8 mouse cellular contexts compared by ENCODE assay signal in the genomic region with DNA sequence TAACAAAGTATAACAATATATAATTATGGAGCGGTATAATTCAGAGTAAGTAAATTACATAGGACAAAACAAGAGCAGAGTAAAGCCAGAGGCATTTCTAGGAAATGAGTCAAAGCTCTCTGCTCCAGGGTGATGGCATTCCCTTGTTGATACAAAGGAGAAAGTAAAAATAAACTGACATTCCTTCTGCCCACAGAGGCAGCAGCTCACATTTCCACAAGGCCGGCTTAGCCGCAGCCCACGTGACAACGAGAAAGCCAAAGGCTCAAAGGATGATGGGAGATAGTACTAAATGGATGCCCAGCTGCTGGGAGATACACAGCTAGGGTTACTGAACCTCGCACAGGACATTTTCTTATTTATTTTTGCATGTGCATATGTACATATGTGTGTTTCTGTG. TPM values are rescaled to one million over a fixed set of nuclear protein-coding genes. Genes with fewer than 3 reads are reported as not detected.
DNase-seq lines count a peak whose midpoint lies in the region; ATAC-seq and TF ChIP-seq lines count a peak whose summit lies in the region.

No protein-coding gene starts in this region.

- H3K36me3 ChIP-seq in testis, adult 2 months (ENCODE audit: control insufficient read depth, insufficient read depth, low read length), result no peaks in the 10 kb centered on the region
- no peaks in the 10 kb centered on the region for H3K36me3 ChIP-seq in heart, adult 2 months (ENCODE audit: control insufficient read depth, insufficient read depth, low read length)
- peaks cover 26% of the 10 kb centered on the region for H3K36me3 ChIP-seq in forebrain, postnatal 0 days (ENCODE audit: insufficient read depth)
- peaks cover 22% of the 10 kb centered on the region for H3K36me3 ChIP-seq in hindbrain, embryonic 16.5 days (ENCODE audit: control insufficient read depth, insufficient read depth, low read length)

- no peaks in the 10 kb centered on the region for H3K9me3 ChIP-seq in forebrain, postnatal 0 days (ENCODE audit: low read length)
- no peaks in the 10 kb centered on the region for H3K9me3 ChIP-seq in hindbrain, embryonic 16.5 days (ENCODE audit: control insufficient read depth, low read length)

- no peaks in the 10 kb centered on the region for H3K79me2 ChIP-seq in heart, adult 2 months (replicated peaks; ENCODE audit: control insufficient read depth, insufficient read depth, low read length)

- peaks cover 4% of the 10 kb centered on the region for H3K4me1 ChIP-seq in testis, adult 2 months (ENCODE audit: control insufficient read depth, insufficient read depth, low read length)
- H3K4me1 ChIP-seq in heart, adult 2 months (ENCODE audit: control insufficient read depth, insufficient read depth, low read length), result peaks cover 3% of the 10 kb centered on the region; the same call in 1 of the 2 replicates
- no peaks in the 10 kb centered on the region for H3K4me1 ChIP-seq in forebrain, postnatal 0 days (ENCODE audit: insufficient read depth)
- peaks cover 2% of the 10 kb centered on the region; the same call in 1 of the 2 replicates for H3K4me1 ChIP-seq in hindbrain, embryonic 16.5 days (ENCODE audit: control insufficient read depth, insufficient read depth, low read depth, low read length)

- no peak for ATAC-seq in forebrain, postnatal 0 days
- ATAC-seq in hindbrain, embryonic 16.5 days, result no peak
- ATAC-seq in cerebellum, adult (ENCODE audit: insufficient number of reproducible peaks, low FRiP score, low TSS enrichment), result no peak

- no peak overlapping the region for H3K9ac ChIP-seq in heart, adult 2 months (ENCODE audit: low read depth, low read length)
- H3K9ac ChIP-seq in forebrain, postnatal 0 days, result no peak overlapping the region
- no peak overlapping the region for H3K9ac ChIP-seq in hindbrain, embryonic 16.5 days (ENCODE audit: low read depth, low read length)

- TF ChIP-seq EP300 in heart, adult 2 months (IDR thresholded peaks at IDR 0.05; ENCODE audit: insufficient read depth, low read depth, low read length), result peak; percentile 73

- WGBS in heart, adult 2 months, result 16% methylated on average over 6 of the region's 6 CpGs
- 84% methylated on average over 6 of the region's 6 CpGs for WGBS in forebrain, postnatal 0 days
- WGBS in hindbrain, embryonic 16.5 days, result 63% methylated on average over 6 of the region's 6 CpGs

- intact Hi-C loops in heart, adult 2 months (cut with DNase I), result no loop called here

- no peak overlapping the region for H3K4me2 ChIP-seq in forebrain, postnatal 0 days (ENCODE audit: low read depth)
- H3K4me2 ChIP-seq in hindbrain, embryonic 16.5 days (ENCODE audit: low read length), result no peak overlapping the region

- H3K27ac ChIP-seq in testis, adult 2 months (ENCODE audit: control insufficient read depth, insufficient read depth, low read depth, low read length), result no peak overlapping the region
- peak overlapping the region; percentile 78 for H3K27ac ChIP-seq in heart, adult 2 months
- no peak overlapping the region for H3K27ac ChIP-seq in forebrain, postnatal 0 days (ENCODE audit: low read depth, low read length)
- H3K27ac ChIP-seq in hindbrain, embryonic 16.5 days (ENCODE audit: low read depth, low read length), result no peak overlapping the region

- H3K4me3 ChIP-seq in testis, adult 2 months (ENCODE audit: control insufficient read depth, low read depth, low read length), result peak overlapping the region; percentile 60
- no peak overlapping the region for H3K4me3 ChIP-seq in heart, adult 2 months
- H3K4me3 ChIP-seq in forebrain, postnatal 0 days (ENCODE audit: low read depth, low read length), result no peak overlapping the region
- no peak overlapping the region for H3K4me3 ChIP-seq in hindbrain, embryonic 16.5 days (ENCODE audit: low read length)

- DNase-seq in testis, postnatal 10 days (ENCODE audit: low spot score), result no peak
- DNase-seq in heart, adult 2 months, result peak in 1 of 2 experiments; percentile 48
- DNase-seq in kidney, postnatal 4 days, result peak; percentile 30 to 60
- no peak for DNase-seq in left cerebral cortex, adult 11 months (ENCODE audit: low spot score)
- no peak for DNase-seq in forebrain, postnatal 0 days

- no peaks in the 10 kb centered on the region for H3K27me3 ChIP-seq in testis, adult 2 months (ENCODE audit: control insufficient read depth, insufficient read depth, low read length)
- no peaks in the 10 kb centered on the region for H3K27me3 ChIP-seq in heart, adult 2 months (ENCODE audit: control insufficient read depth, insufficient read depth, low read length)
- H3K27me3 ChIP-seq in forebrain, postnatal 0 days (ENCODE audit: insufficient read depth, low read length), result no peaks in the 10 kb centered on the region
- no peaks in the 10 kb centered on the region for H3K27me3 ChIP-seq in hindbrain, embryonic 16.5 days (replicated peaks; ENCODE audit: control insufficient read depth, insufficient read depth, low read length)

- no peak for TF ChIP-seq POLR2A in testis, adult 2 months (IDR thresholded peaks at IDR 0.05; ENCODE audit: control insufficient read depth, low read depth, low read length)
- no peak for TF ChIP-seq POLR2A in heart, adult 2 months (IDR thresholded peaks at IDR 0.05; ENCODE audit: insufficient read depth, low read depth, low read length)

- no peak for TF ChIP-seq CTCF in testis, adult 2 months (IDR thresholded peaks at IDR 0.05; ENCODE audit: control insufficient read depth, insufficient read depth, insufficient replicate concordance, low read depth, low read length)
- TF ChIP-seq CTCF in heart, adult 2 months (IDR thresholded peaks at IDR 0.05), result no peak
- TF ChIP-seq CTCF in forebrain, postnatal 0 days (IDR thresholded peaks at IDR 0.05; ENCODE audit: low read depth), result no peak

RNA-seq across cellular contexts. Expression of gene H2afy2, which starts 24.1 kb away (rescaled TPM):
- 2.8 and 3.8 TPM in 2 replicates for polyA plus RNA-seq in testis, adult 2 months (2012; rRNA removed)
- 1 to 10 TPM; 3.4 to 4.7 TPM for total RNA-seq in heart, adult 2 months (2021)
- polyA plus RNA-seq in heart, adult 2 months (2012; rRNA removed), result 4.2 and 4.6 TPM in 2 replicates
- 129 and 143 TPM in 2 replicates for total RNA-seq in forebrain, postnatal 0 days (2014; rRNA removed)
- polyA plus RNA-seq in forebrain, postnatal 0 days (2015; fragmentation: Nextera tagmentation; extraction: Ambion mirVana), result 175 and 191 TPM in 2 replicates
- polyA plus RNA-seq in hindbrain, embryonic 16.5 days (2015; fragmentation: Nextera tagmentation; extraction: Ambion mirVana), result 237 and 252 TPM in 2 replicates

RNA-seq across cellular contexts. Expression of gene Aifm2, which starts 44.8 kb away (rescaled TPM):
- polyA plus RNA-seq in testis, adult 2 months (2012; rRNA removed), result 23.0 and 28.8 TPM in 2 replicates
- 10 to 100 TPM; 24.6 to 28.9 TPM for total RNA-seq in heart, adult 2 months (2021)
- 32.9 and 39.5 TPM in 2 replicates for polyA plus RNA-seq in heart, adult 2 months (2012; rRNA removed)
- 11.5 and 13.0 TPM in 2 replicates for total RNA-seq in forebrain, postnatal 0 days (2014; rRNA removed)
- polyA plus RNA-seq in forebrain, postnatal 0 days (2015; fragmentation: Nextera tagmentation; extraction: Ambion mirVana), result 8.4 and 11.7 TPM in 2 replicates
- polyA plus RNA-seq in hindbrain, embryonic 16.5 days (2015; fragmentation: Nextera tagmentation; extraction: Ambion mirVana), result 15.8 and 19.2 TPM in 2 replicates

Comparison
In these comparisons a context has a peak if more than half of its experiments do, and no peak if none do; other contexts are left out.
1. DNase-seq: peak in kidney, postnatal 4 days (2 of 2); none in testis, postnatal 10 days (single experiment), left cerebral cortex, adult 11 months (single experiment) and forebrain, postnatal 0 days (single experiment).
2. RNA of gene H2afy2, which starts 24.1 kb away (polyA plus RNA-seq): 237 to 252 TPM in hindbrain, embryonic 16.5 days and 175 to 191 TPM in forebrain, postnatal 0 days; 4.2 to 4.6 TPM in heart, adult 2 months and 2.8 to 3.8 TPM in testis, adult 2 months; every median in the first group is over 10 times any median in the second.